ENCODE assay signal across 8 mouse cellular contexts in the genomic region with DNA sequence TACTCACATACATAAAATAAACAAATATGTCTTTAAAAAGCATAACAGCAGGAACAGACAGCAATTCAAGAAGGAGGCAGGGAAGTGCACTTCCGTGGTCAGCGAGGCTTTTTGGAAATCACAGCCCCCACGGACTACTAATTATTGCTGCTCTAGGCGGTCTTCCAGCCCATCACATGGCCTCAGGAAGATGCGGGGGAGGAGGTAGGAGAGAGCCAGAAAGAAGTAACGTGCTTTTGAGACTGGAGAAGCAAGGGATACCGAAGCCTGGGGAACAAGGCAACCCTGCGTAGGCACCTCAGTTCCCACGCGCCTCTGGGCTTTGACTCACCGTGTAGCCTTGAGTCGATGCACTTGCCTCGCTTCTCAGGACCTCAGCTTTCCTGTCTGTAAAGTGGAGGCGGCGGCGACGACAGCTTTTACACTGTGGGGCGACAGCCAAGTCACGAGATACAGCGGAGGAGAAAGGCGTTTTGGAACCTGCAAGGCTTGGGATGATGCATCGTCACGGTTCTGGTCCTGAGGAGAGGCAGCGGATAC. TPM values are rescaled to one million over a fixed set of nuclear protein-coding genes. Genes with fewer than 3 reads are reported as not detected.
DNase-seq lines count a peak whose midpoint lies in the region; ATAC-seq lines count a peak whose summit lies in the region.

No protein-coding gene starts in this region.

- under 1% methylated on average over 24 of the region's 24 CpGs for WGBS in hindbrain, embryonic 13.5 days
- WGBS in midbrain, embryonic 12.5 days: under 1% methylated on average over 24 of the region's 24 CpGs

- H3K9ac ChIP-seq in hindbrain, embryonic 13.5 days: peak overlapping the region; percentile 89
- peak overlapping the region; percentile 83 for H3K9ac ChIP-seq in midbrain, embryonic 12.5 days (replicated peaks)

- no peaks in the 10 kb centered on the region for H3K9me3 ChIP-seq in erythroblast, embryonic 14.5 days (ENCODE audit: control insufficient read depth, low read length)
- H3K9me3 ChIP-seq in hindbrain, embryonic 13.5 days: no peaks in the 10 kb centered on the region
- H3K9me3 ChIP-seq in midbrain, embryonic 12.5 days: no peaks in the 10 kb centered on the region

- peak overlapping the region; percentile 92 for H3K27ac ChIP-seq in hindbrain, embryonic 13.5 days
- peak overlapping the region; percentile 62 for H3K27ac ChIP-seq in midbrain, embryonic 12.5 days (replicated peaks)

- peak; percentile 30 for DNase-seq in ovary, adult 18-20 months (ENCODE audit: low spot score)
- DNase-seq in ovary, postnatal 10 days (ENCODE audit: low spot score): no peak
- no peak for DNase-seq in yolk sac, embryonic 10.5 days (ENCODE audit: low spot score)
- DNase-seq in thymus, postnatal 4 days: no peak

- no peaks in the 10 kb centered on the region for H3K27me3 ChIP-seq in erythroblast, embryonic 14.5 days (ENCODE audit: control insufficient read depth)
- H3K27me3 ChIP-seq in hindbrain, embryonic 13.5 days: no peaks in the 10 kb centered on the region
- no peaks in the 10 kb centered on the region for H3K27me3 ChIP-seq in midbrain, embryonic 12.5 days

- peak overlapping the region; percentile 96 for H3K4me2 ChIP-seq in hindbrain, embryonic 13.5 days
- peak overlapping the region; percentile 92 for H3K4me2 ChIP-seq in midbrain, embryonic 12.5 days (replicated peaks)

- peaks cover 56% of the 10 kb centered on the region for H3K36me3 ChIP-seq in erythroblast, embryonic 14.5 days (ENCODE audit: control insufficient read depth)
- peaks cover 43% of the 10 kb centered on the region for H3K36me3 ChIP-seq in hindbrain, embryonic 13.5 days
- peaks cover 34% of the 10 kb centered on the region for H3K36me3 ChIP-seq in midbrain, embryonic 12.5 days

- H3K4me3 ChIP-seq in erythroblast, embryonic 14.5 days (replicated peaks): peak overlapping the region; percentile 67
- peak overlapping the region; percentile 87 for H3K4me3 ChIP-seq in hindbrain, embryonic 13.5 days
- peak overlapping the region; percentile 84 for H3K4me3 ChIP-seq in midbrain, embryonic 12.5 days

- H3K4me1 ChIP-seq in erythroblast, embryonic 14.5 days (ENCODE audit: control insufficient read depth): peaks cover 48% of the 10 kb centered on the region
- H3K4me1 ChIP-seq in hindbrain, embryonic 13.5 days (replicated peaks): peaks cover 36% of the 10 kb centered on the region
- H3K4me1 ChIP-seq in midbrain, embryonic 12.5 days: peaks cover 20% of the 10 kb centered on the region

- ATAC-seq in erythroblast, adult 5-6 weeks (replicated peaks; ENCODE audit: low FRiP score, poor library complexity, severe bottlenecking): no peak
- no peak for ATAC-seq in hindbrain, embryonic 13.5 days (ENCODE audit: low FRiP score)
- ATAC-seq in midbrain, embryonic 12.5 days (ENCODE audit: low FRiP score, low read depth): no peak

RNA-seq across cellular contexts. Expression of gene Zfp142, which starts 0.7 kb away (rescaled TPM):
- 0.34 and 0.41 TPM in 2 replicates for polyA plus RNA-seq in erythroblast, embryonic 14.5 days (2012)
- 4.6 and 5.2 TPM in 2 replicates for total RNA-seq in erythroblast, adult 5-6 weeks (2015; ENCODE audit: low replicate concordance)
- 2.8 and 4.7 TPM in 2 replicates for total RNA-seq in erythroblast, adult 5-6 weeks (2017; ENCODE audit: low replicate concordance)
- polyA plus RNA-seq in hindbrain, embryonic 13.5 days (2015; fragmentation: Nextera tagmentation; extraction: Ambion mirVana): 7.7 and 8.3 TPM in 2 replicates
- 10.6 and 11.2 TPM in 2 replicates for polyA plus RNA-seq in midbrain, embryonic 12.5 days (2016; fragmentation: Nextera tagmentation; extraction: Ambion mirVana)

RNA-seq across cellular contexts. Expression of gene Bcs1l, which starts 0.8 kb away (rescaled TPM):
- polyA plus RNA-seq in erythroblast, embryonic 14.5 days (2012): 0.06 and 0.18 TPM in 2 replicates
- total RNA-seq in erythroblast, adult 5-6 weeks (2015; ENCODE audit: low replicate concordance): 0.77 and 1.5 TPM in 2 replicates
- total RNA-seq in erythroblast, adult 5-6 weeks (2017; ENCODE audit: low replicate concordance): 0.51 and 2.4 TPM in 2 replicates
- polyA plus RNA-seq in hindbrain, embryonic 13.5 days (2015; fragmentation: Nextera tagmentation; extraction: Ambion mirVana): 21.6 and 23.3 TPM in 2 replicates
- polyA plus RNA-seq in midbrain, embryonic 12.5 days (2016; fragmentation: Nextera tagmentation; extraction: Ambion mirVana): 16.4 and 17.0 TPM in 2 replicates

RNA-seq across cellular contexts. Expression of gene Rnf25, which starts 13.9 kb away (rescaled TPM):
- 1.2 and 1.4 TPM in 2 replicates for polyA plus RNA-seq in erythroblast, embryonic 14.5 days (2012)
- 4.4 and 8.4 TPM in 2 replicates for total RNA-seq in erythroblast, adult 5-6 weeks (2015; ENCODE audit: low replicate concordance)
- total RNA-seq in erythroblast, adult 5-6 weeks (2017; ENCODE audit: low replicate concordance): 3.5 and 18.1 TPM in 2 replicates
- 46.4 and 47.5 TPM in 2 replicates for polyA plus RNA-seq in hindbrain, embryonic 13.5 days (2015; fragmentation: Nextera tagmentation; extraction: Ambion mirVana)
- 31.5 and 35.5 TPM in 2 replicates for polyA plus RNA-seq in midbrain, embryonic 12.5 days (2016; fragmentation: Nextera tagmentation; extraction: Ambion mirVana)

RNA-seq across cellular contexts. Expression of gene Stk36, which starts 13.9 kb away (rescaled TPM):
- not detected in 2 replicates for polyA plus RNA-seq in erythroblast, embryonic 14.5 days (2012)
- not detected in 2 replicates for total RNA-seq in erythroblast, adult 5-6 weeks (2015; ENCODE audit: low replicate concordance)
- 0.42 TPM in 1 of 2 replicates, not detected in the other for total RNA-seq in erythroblast, adult 5-6 weeks (2017; ENCODE audit: low replicate concordance)
- 22.1 and 24.8 TPM in 2 replicates for polyA plus RNA-seq in hindbrain, embryonic 13.5 days (2015; fragmentation: Nextera tagmentation; extraction: Ambion mirVana)
- 25.3 and 25.9 TPM in 2 replicates for polyA plus RNA-seq in midbrain, embryonic 12.5 days (2016; fragmentation: Nextera tagmentation; extraction: Ambion mirVana)

RNA-seq across cellular contexts. Expression of gene Usp37, which starts 43.2 kb away (rescaled TPM):
- 0.08 and 0.14 TPM in 2 replicates for polyA plus RNA-seq in erythroblast, embryonic 14.5 days (2012)
- 7.1 and 9.8 TPM in 2 replicates for total RNA-seq in erythroblast, adult 5-6 weeks (2015; ENCODE audit: low replicate concordance)
- total RNA-seq in erythroblast, adult 5-6 weeks (2017; ENCODE audit: low replicate concordance): 12.4 and 28.7 TPM in 2 replicates
- 27.2 and 28.1 TPM in 2 replicates for polyA plus RNA-seq in hindbrain, embryonic 13.5 days (2015; fragmentation: Nextera tagmentation; extraction: Ambion mirVana)
- 42.1 and 44.2 TPM in 2 replicates for polyA plus RNA-seq in midbrain, embryonic 12.5 days (2016; fragmentation: Nextera tagmentation; extraction: Ambion mirVana)

Comparison
In these comparisons a context has a peak if more than half of its experiments do, and no peak if none do; other contexts are left out.
1. RNA of gene Bcs1l, which starts 0.8 kb away (polyA plus RNA-seq): 21.6 to 23.3 TPM in hindbrain, embryonic 13.5 days and 16.4 to 17.0 TPM in midbrain, embryonic 12.5 days; 0.06 to 0.18 TPM in erythroblast, embryonic 14.5 days; every median in the first group is over 10 times any median in the second.
2. RNA of gene Rnf25, which starts 13.9 kb away (polyA plus RNA-seq): 46.4 to 47.5 TPM in hindbrain, embryonic 13.5 days and 31.5 to 35.5 TPM in midbrain, embryonic 12.5 days; 1.2 to 1.4 TPM in erythroblast, embryonic 14.5 days; every median in the first group is over 10 times any median in the second.
3. Peak in every context shown above with its lines, with median percentiles within 50 percentile points of each other: H3K4me3 ChIP-seq.